Comparison of ENCODE assay signal across 8 mouse cellular contexts in genomic region chr9:44454132-44454890, GRCm38 (mm10). TPM values are rescaled to one million over a fixed set of nuclear protein-coding genes. Genes with fewer than 3 reads are reported as not detected.
A peak's percentile ranks its signal among the peaks of the same experiment; 100 is the strongest.
DNase-seq lines count a peak whose midpoint lies in the region; ATAC-seq and TF ChIP-seq lines count a peak whose summit lies in the region.

No protein-coding gene starts in this region.

- peaks cover 14% of the 10 kb centered on the region for H3K27me3 ChIP-seq in embryonic facial prominence, embryonic 15.5 days
- peaks cover 40% of the 10 kb centered on the region for H3K27me3 ChIP-seq in heart, embryonic 11.5 days (ENCODE audit: control insufficient read depth, insufficient read depth, low read length)
- no peaks in the 10 kb centered on the region for H3K27me3 ChIP-seq in kidney, embryonic 14.5 days (ENCODE audit: control insufficient read depth, insufficient read depth, low read length)
- peaks cover 18% of the 10 kb centered on the region for H3K27me3 ChIP-seq in limb, embryonic 15.5 days
- no peaks in the 10 kb centered on the region for H3K27me3 ChIP-seq in midbrain, postnatal 0 days (ENCODE audit: insufficient read depth, low read length)

- H3K9me3 ChIP-seq in embryonic facial prominence, embryonic 15.5 days (replicated peaks): no peaks in the 10 kb centered on the region
- no peaks in the 10 kb centered on the region for H3K9me3 ChIP-seq in heart, embryonic 11.5 days (replicated peaks; ENCODE audit: control insufficient read depth, low read length)
- no peaks in the 10 kb centered on the region for H3K9me3 ChIP-seq in kidney, embryonic 14.5 days (ENCODE audit: control insufficient read depth, low read length)
- no peaks in the 10 kb centered on the region for H3K9me3 ChIP-seq in limb, embryonic 15.5 days
- H3K9me3 ChIP-seq in midbrain, postnatal 0 days (ENCODE audit: low read length): no peaks in the 10 kb centered on the region

- H3K4me2 ChIP-seq in embryonic facial prominence, embryonic 15.5 days (replicated peaks): peak overlapping the region; percentile 26
- H3K4me2 ChIP-seq in heart, embryonic 11.5 days: peak overlapping the region; percentile 38
- no peak overlapping the region for H3K4me2 ChIP-seq in kidney, embryonic 14.5 days (replicated peaks; ENCODE audit: low read depth, low read length)
- H3K4me2 ChIP-seq in limb, embryonic 15.5 days: peak overlapping the region; percentile 12; the same call in 1 of the 2 replicates
- no peak overlapping the region for H3K4me2 ChIP-seq in midbrain, postnatal 0 days (ENCODE audit: low read depth, low read length, poor library complexity, severe bottlenecking)

- H3K4me3 ChIP-seq in bone marrow macrophage, adult 2 months (ENCODE audit: insufficient read depth, low read length): no peak overlapping the region
- H3K4me3 ChIP-seq in embryonic facial prominence, embryonic 15.5 days (replicated peaks): no peak overlapping the region
- H3K4me3 ChIP-seq in heart, embryonic 11.5 days (ENCODE audit: low read depth, low read length): no peak overlapping the region
- H3K4me3 ChIP-seq in kidney, embryonic 14.5 days (ENCODE audit: low read length): no peak overlapping the region
- H3K4me3 ChIP-seq in limb, embryonic 15.5 days: no peak overlapping the region
- H3K4me3 ChIP-seq in midbrain, postnatal 0 days (ENCODE audit: low read depth, low read length): no peak overlapping the region

- TF ChIP-seq CTCF in bone marrow macrophage, adult 2 months (IDR thresholded peaks at IDR 0.05; ENCODE audit: low read depth, low read length): peak; percentile 86
- TF ChIP-seq CTCF in midbrain, postnatal 0 days (IDR thresholded peaks at IDR 0.05): peak; percentile 94

- H3K4me1 ChIP-seq in bone marrow macrophage, adult 2 months (ENCODE audit: control insufficient read depth, insufficient read depth, low read length): peaks cover 2% of the 10 kb centered on the region; the same call in 1 of the 2 replicates
- H3K4me1 ChIP-seq in embryonic facial prominence, embryonic 15.5 days: peaks cover 15% of the 10 kb centered on the region
- H3K4me1 ChIP-seq in heart, embryonic 11.5 days (ENCODE audit: control insufficient read depth, insufficient read depth, low read length): 0 out of 2 replicates have a peak, but pooled peaks cover 2% of the 10 kb centered on the region
- peaks cover 3% of the 10 kb centered on the region; the same call in 1 of the 2 replicates for H3K4me1 ChIP-seq in kidney, embryonic 14.5 days (ENCODE audit: control insufficient read depth, insufficient read depth, low read length)
- peaks cover 14% of the 10 kb centered on the region for H3K4me1 ChIP-seq in limb, embryonic 15.5 days
- no peaks in the 10 kb centered on the region; the same call in 1 of the 2 replicates for H3K4me1 ChIP-seq in midbrain, postnatal 0 days (ENCODE audit: insufficient read depth, low read length)

- no peak overlapping the region for H3K9ac ChIP-seq in embryonic facial prominence, embryonic 15.5 days
- H3K9ac ChIP-seq in heart, embryonic 11.5 days (ENCODE audit: low read depth, low read length): 0 out of 2 replicates have a peak overlapping the region, but pooled peaks have one; percentile 28
- no peak overlapping the region for H3K9ac ChIP-seq in kidney, embryonic 14.5 days (ENCODE audit: low read depth, low read length)
- no peak overlapping the region for H3K9ac ChIP-seq in limb, embryonic 15.5 days
- no peak overlapping the region for H3K9ac ChIP-seq in midbrain, postnatal 0 days (replicated peaks; ENCODE audit: low read length, poor library complexity, severe bottlenecking)

- H3K27ac ChIP-seq in bone marrow macrophage, adult 2 months (ENCODE audit: insufficient read depth, low read depth, low read length): no peak overlapping the region
- no peak overlapping the region for H3K27ac ChIP-seq in embryonic facial prominence, embryonic 15.5 days (replicated peaks)
- H3K27ac ChIP-seq in heart, embryonic 11.5 days (ENCODE audit: low read depth, low read length): no peak overlapping the region
- no peak overlapping the region for H3K27ac ChIP-seq in kidney, embryonic 14.5 days (ENCODE audit: low read depth, low read length)
- no peak overlapping the region for H3K27ac ChIP-seq in limb, embryonic 15.5 days
- no peak overlapping the region for H3K27ac ChIP-seq in midbrain, postnatal 0 days (ENCODE audit: low read depth, low read length)

- ATAC-seq in embryonic facial prominence, embryonic 15.5 days (ENCODE audit: insufficient number of reproducible peaks, low FRiP score, low TSS enrichment, low read depth): peak; percentile 83
- ATAC-seq in heart, embryonic 11.5 days (replicated peaks; ENCODE audit: insufficient number of reproducible peaks, low FRiP score, low TSS enrichment): peak; percentile 80
- peak; percentile 87 for ATAC-seq in kidney, embryonic 14.5 days (ENCODE audit: low FRiP score, low TSS enrichment)
- ATAC-seq in limb, embryonic 15.5 days (ENCODE audit: insufficient number of reproducible peaks, low FRiP score, low TSS enrichment, low read depth): peak; percentile 84
- ATAC-seq in midbrain, postnatal 0 days (ENCODE audit: low FRiP score): no peak

- peak; percentile 82 for DNase-seq in A20 (ENCODE audit: low read depth, low spot score)
- peak; percentile 87 for DNase-seq in midbrain, postnatal 0 days (ENCODE audit: low spot score)
- DNase-seq in spleen, postnatal 10 days (ENCODE audit: low spot score in 2 of 2): peak; percentile 69 to 90

- H3K36me3 ChIP-seq in embryonic facial prominence, embryonic 15.5 days: no peaks in the 10 kb centered on the region
- H3K36me3 ChIP-seq in heart, embryonic 11.5 days (ENCODE audit: control insufficient read depth, insufficient read depth, low read length): no peaks in the 10 kb centered on the region
- no peaks in the 10 kb centered on the region for H3K36me3 ChIP-seq in kidney, embryonic 14.5 days (ENCODE audit: control insufficient read depth, insufficient read depth, low read length)
- no peaks in the 10 kb centered on the region for H3K36me3 ChIP-seq in limb, embryonic 15.5 days
- H3K36me3 ChIP-seq in midbrain, postnatal 0 days (ENCODE audit: insufficient read depth, low read length): no peaks in the 10 kb centered on the region

- no peak for TF ChIP-seq POLR2A in bone marrow macrophage, adult 2 months (IDR thresholded peaks at IDR 0.05; ENCODE audit: borderline replicate concordance, low read depth, low read length)

- WGBS in embryonic facial prominence, embryonic 15.5 days: 4% methylated on average over 14 of the region's 14 CpGs
- WGBS in heart, embryonic 11.5 days (ENCODE audit: insufficient replicate concordance): 7% methylated on average over 14 of the region's 14 CpGs
- WGBS in kidney, embryonic 14.5 days: 8% methylated on average over 14 of the region's 14 CpGs
- 9% methylated on average over 14 of the region's 14 CpGs for WGBS in limb, embryonic 15.5 days
- WGBS in midbrain, postnatal 0 days: 11% methylated on average over 14 of the region's 14 CpGs

RNA-seq across cellular contexts. Expression of gene Upk2, which starts 0.5 kb away (rescaled TPM):
- not detected in 2 replicates for polyA plus RNA-seq in bone marrow macrophage, adult 2 months (2012; ENCODE audit: insufficient read depth, insufficient read length, missing spikeins)
- polyA plus RNA-seq in embryonic facial prominence, embryonic 15.5 days (2015; fragmentation: Nextera tagmentation; extraction: Ambion mirVana): 2.1 and 3.3 TPM in 2 replicates
- polyA plus RNA-seq in heart, embryonic 11.5 days (2014; fragmentation: Nextera tagmentation; extraction: Ambion mirVana): 0.14 TPM in 1 of 2 replicates, not detected in the other
- 0.30 and 0.39 TPM in 2 replicates for polyA plus RNA-seq in kidney, embryonic 14.5 days (2014; fragmentation: Nextera tagmentation; extraction: Ambion mirVana)
- 0.37 and 0.45 TPM in 2 replicates for polyA plus RNA-seq in limb, embryonic 15.5 days (2015; fragmentation: Nextera tagmentation; extraction: Ambion mirVana)
- total RNA-seq in midbrain, postnatal 0 days (2014; rRNA removed): not detected in 2 replicates
- not detected in 2 replicates for polyA plus RNA-seq in midbrain, postnatal 0 days (2015; fragmentation: Nextera tagmentation; extraction: Ambion mirVana)

RNA-seq across cellular contexts. Expression of gene Foxr1, which starts 13.4 kb away (rescaled TPM):
- polyA plus RNA-seq in bone marrow macrophage, adult 2 months (2012; ENCODE audit: insufficient read depth, insufficient read length, missing spikeins): not detected in 2 replicates
- not detected in 2 replicates for polyA plus RNA-seq in embryonic facial prominence, embryonic 15.5 days (2015; fragmentation: Nextera tagmentation; extraction: Ambion mirVana)
- polyA plus RNA-seq in heart, embryonic 11.5 days (2014; fragmentation: Nextera tagmentation; extraction: Ambion mirVana): not detected in 2 replicates
- not detected in 2 replicates for polyA plus RNA-seq in kidney, embryonic 14.5 days (2014; fragmentation: Nextera tagmentation; extraction: Ambion mirVana)
- not detected in 2 replicates for polyA plus RNA-seq in limb, embryonic 15.5 days (2015; fragmentation: Nextera tagmentation; extraction: Ambion mirVana)
- total RNA-seq in midbrain, postnatal 0 days (2014; rRNA removed): not detected in 2 replicates
- polyA plus RNA-seq in midbrain, postnatal 0 days (2015; fragmentation: Nextera tagmentation; extraction: Ambion mirVana): not detected in 2 replicates

RNA-seq across cellular contexts. Expression of gene Bcl9l, which starts 28.3 kb away (rescaled TPM):
- 6.7 and 9.5 TPM in 2 replicates for polyA plus RNA-seq in bone marrow macrophage, adult 2 months (2012; ENCODE audit: insufficient read depth, insufficient read length, missing spikeins)
- polyA plus RNA-seq in embryonic facial prominence, embryonic 15.5 days (2015; fragmentation: Nextera tagmentation; extraction: Ambion mirVana): 21.2 and 21.8 TPM in 2 replicates
- 8.7 and 9.3 TPM in 2 replicates for polyA plus RNA-seq in heart, embryonic 11.5 days (2014; fragmentation: Nextera tagmentation; extraction: Ambion mirVana)
- 14.5 and 14.6 TPM in 2 replicates for polyA plus RNA-seq in kidney, embryonic 14.5 days (2014; fragmentation: Nextera tagmentation; extraction: Ambion mirVana)
- polyA plus RNA-seq in limb, embryonic 15.5 days (2015; fragmentation: Nextera tagmentation; extraction: Ambion mirVana): 16.8 and 18.5 TPM in 2 replicates
- 42.1 and 61.1 TPM in 2 replicates for total RNA-seq in midbrain, postnatal 0 days (2014; rRNA removed)
- 10.0 and 10.4 TPM in 2 replicates for polyA plus RNA-seq in midbrain, postnatal 0 days (2015; fragmentation: Nextera tagmentation; extraction: Ambion mirVana)

RNA-seq across cellular contexts. Expression of gene Ccdc84, which starts 35.9 kb away (rescaled TPM):
- 39.3 and 50.2 TPM in 2 replicates for polyA plus RNA-seq in bone marrow macrophage, adult 2 months (2012; ENCODE audit: insufficient read depth, insufficient read length, missing spikeins)
- 28.1 and 30.5 TPM in 2 replicates for polyA plus RNA-seq in embryonic facial prominence, embryonic 15.5 days (2015; fragmentation: Nextera tagmentation; extraction: Ambion mirVana)
- 21.8 and 25.4 TPM in 2 replicates for polyA plus RNA-seq in heart, embryonic 11.5 days (2014; fragmentation: Nextera tagmentation; extraction: Ambion mirVana)
- polyA plus RNA-seq in kidney, embryonic 14.5 days (2014; fragmentation: Nextera tagmentation; extraction: Ambion mirVana): 26.7 and 28.3 TPM in 2 replicates
- 24.3 and 26.0 TPM in 2 replicates for polyA plus RNA-seq in limb, embryonic 15.5 days (2015; fragmentation: Nextera tagmentation; extraction: Ambion mirVana)
- 20.0 and 23.2 TPM in 2 replicates for total RNA-seq in midbrain, postnatal 0 days (2014; rRNA removed)
- polyA plus RNA-seq in midbrain, postnatal 0 days (2015; fragmentation: Nextera tagmentation; extraction: Ambion mirVana): 30.2 and 36.1 TPM in 2 replicates

RNA-seq across cellular contexts. Expression of gene Trappc4, which starts 46.9 kb away (rescaled TPM):
- polyA plus RNA-seq in bone marrow macrophage, adult 2 months (2012; ENCODE audit: insufficient read depth, insufficient read length, missing spikeins): 64.9 and 82.4 TPM in 2 replicates
- polyA plus RNA-seq in embryonic facial prominence, embryonic 15.5 days (2015; fragmentation: Nextera tagmentation; extraction: Ambion mirVana): 137 and 138 TPM in 2 replicates
- polyA plus RNA-seq in heart, embryonic 11.5 days (2014; fragmentation: Nextera tagmentation; extraction: Ambion mirVana): 76.8 and 79.1 TPM in 2 replicates
- polyA plus RNA-seq in kidney, embryonic 14.5 days (2014; fragmentation: Nextera tagmentation; extraction: Ambion mirVana): 143 and 162 TPM in 2 replicates
- polyA plus RNA-seq in limb, embryonic 15.5 days (2015; fragmentation: Nextera tagmentation; extraction: Ambion mirVana): 132 and 140 TPM in 2 replicates
- total RNA-seq in midbrain, postnatal 0 days (2014; rRNA removed): 149 and 166 TPM in 2 replicates
- 326 and 327 TPM in 2 replicates for polyA plus RNA-seq in midbrain, postnatal 0 days (2015; fragmentation: Nextera tagmentation; extraction: Ambion mirVana)

Comparison
In these comparisons a context has a peak if more than half of its experiments do, and no peak if none do; other contexts are left out.
1. H3K4me2 ChIP-seq: peak in embryonic facial prominence, embryonic 15.5 days (single experiment), heart, embryonic 11.5 days (single experiment) and limb, embryonic 15.5 days (single experiment); none in kidney, embryonic 14.5 days (single experiment) and midbrain, postnatal 0 days (single experiment).
2. Peak in every context shown above with its lines, with median percentiles within 50 percentile points of each other: DNase-seq.